Mouse (Mus musculus) bone marrow macrophage, adult 2 months (primary cell): ENCODE results near the gene Itm2b. TPM values are rescaled to one million over a fixed set of nuclear protein-coding genes. Genes with fewer than 3 reads are reported as not detected.
A peak's percentile ranks its signal among the peaks of the same experiment; 100 is the strongest.

Experiments
- H3K27ac ChIP-seq: 2 replicates; pipeline ENCODE4 v1.5.1; 2012; ENCODE audit warnings: low read depth, low read length; ENCODE audit not compliant: insufficient read depth
- H3K4me1 ChIP-seq: 2 replicates; pipeline ENCODE4 v1.6.1; 2012; ENCODE audit warnings: low read length; ENCODE audit not compliant: control insufficient read depth, insufficient read depth
- H3K4me3 ChIP-seq: 2 replicates; pipeline ENCODE4 v1.5.1; 2012; ENCODE audit warnings: mild to moderate bottlenecking, low read length, moderate library complexity; ENCODE audit not compliant: insufficient read depth
- CTCF ChIP-seq: IDR thresholded peaks from 2 replicates; pipeline ENCODE4 v1.5.1; 2012; ENCODE audit warnings: low read depth, mild to moderate bottlenecking, low read length, moderate library complexity
- POLR2A ChIP-seq: IDR thresholded peaks from 2 replicates; pipeline ENCODE4 v1.6.1; 2012; ENCODE audit warnings: mild to moderate bottlenecking, low read depth, low read length, borderline replicate concordance
- polyA plus RNA-seq: library from polyadenylated mRNA; stranded (reverse); fragments of >200 nt; gene quantifications from 2 replicates; pipeline ENCODE4 v1.2.4, GENCODE M21; 2012; ENCODE audit not compliant: missing spikeins, insufficient read depth, insufficient read length

Itm2b gene
- polyA plus RNA-seq, 1 experiment: 6,469 TPM

DNA sequence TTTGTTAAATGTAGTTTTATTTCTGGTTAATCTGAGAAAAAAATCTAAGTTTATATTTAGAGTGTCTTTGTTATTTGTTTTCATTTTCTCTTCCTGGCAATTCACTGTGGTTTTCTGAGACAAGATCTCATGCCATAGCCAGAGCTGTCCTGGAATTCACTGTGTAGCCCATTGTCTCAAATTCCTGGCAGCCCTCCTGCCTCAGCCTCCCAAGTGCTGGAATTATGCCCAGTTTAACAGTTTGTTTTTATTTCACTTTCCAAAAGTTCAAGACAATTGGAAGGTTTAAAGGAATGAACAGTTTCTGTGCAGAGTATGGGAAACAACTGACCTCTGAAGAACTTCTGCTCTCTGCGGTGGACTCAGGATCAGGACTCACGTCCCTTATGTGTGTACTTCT, 55.2 kb downstream of the Itm2b start:
- TF ChIP-seq CTCF (no peak), POLR2A (no peak)
- H3K4me3 ChIP-seq: no peak overlapping the region
- peaks cover 27% of the 10 kb centered on the region for H3K4me1 ChIP-seq
- no peak overlapping the region for H3K27ac ChIP-seq

DNA sequence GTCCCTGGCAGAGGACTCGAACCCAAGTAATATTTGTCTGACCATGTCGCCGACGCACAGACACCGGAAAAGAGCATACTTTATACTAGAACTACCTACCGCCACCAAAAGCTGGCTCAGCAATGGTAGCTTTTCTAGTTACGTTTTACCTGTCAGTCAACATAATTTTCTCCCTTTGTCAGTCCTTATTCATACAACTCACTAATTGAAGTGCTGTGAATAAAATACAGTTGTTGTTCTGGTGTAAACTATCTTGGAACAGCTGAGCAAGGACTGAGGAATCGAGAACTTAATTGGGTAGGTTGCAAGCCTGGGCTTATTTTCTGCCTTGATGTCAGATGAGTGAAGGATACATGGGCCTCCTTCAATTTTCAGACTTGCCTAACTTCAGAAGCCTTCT, 58.6 kb downstream of the Itm2b start:
- peaks cover 13% of the 10 kb centered on the region for H3K4me1 ChIP-seq
- TF ChIP-seq POLR2A (no peak), CTCF (no peak)

GRCm38 (mm10) chr14:73325456-73326381, 59.4 kb downstream of the Itm2b start, which contains the start of gene Rb1:
TSS of gene Rb1 (minus strand) at chr14:73325822.
- H3K4me3 ChIP-seq: peak within 1 kb of the TSS; percentile 75
- peaks cover 13% of the 10 kb centered on the region for H3K4me1 ChIP-seq
- no peak for TF ChIP-seq CTCF
- no peak for TF ChIP-seq POLR2A
- H3K27ac ChIP-seq: peak within 1 kb of the TSS; percentile 83

More for the DNA sequence above, 58.6 kb downstream of the Itm2b start:
- H3K4me3 ChIP-seq: peak overlapping the region; percentile 75
- peak overlapping the region; percentile 83 for H3K27ac ChIP-seq

GRCm38 (mm10) chr14:73324634-73325455, 60.2 kb downstream of the Itm2b start:
- H3K4me1 ChIP-seq: peaks cover 13% of the 10 kb centered on the region
- H3K4me3 ChIP-seq: peak overlapping the region; percentile 75
- no peak for TF ChIP-seq CTCF
- TF ChIP-seq POLR2A: 0 out of 2 replicates have a peak, but pooled peaks have one; percentile 33
- H3K27ac ChIP-seq: peak overlapping the region; percentile 83

GRCm38 (mm10) chr14:73323965-73324364, 61.1 kb downstream of the Itm2b start:
- H3K27ac ChIP-seq: no peak overlapping the region
- no peak for TF ChIP-seq CTCF
- no peak for TF ChIP-seq POLR2A
- peaks cover 13% of the 10 kb centered on the region for H3K4me1 ChIP-seq
- H3K4me3 ChIP-seq: no peak overlapping the region

GRCm38 (mm10) chr14:73322142-73322541, 62.9 kb downstream of the Itm2b start:
- H3K4me3 ChIP-seq: no peak overlapping the region
- peaks cover 12% of the 10 kb centered on the region for H3K4me1 ChIP-seq
- TF ChIP-seq CTCF (no peak), POLR2A (no peak)
- H3K27ac ChIP-seq: no peak overlapping the region

- Histone ChIP-seq H3K27ac (no peak overlapping the region), H3K4me1 (peaks cover 3% of the 10 kb centered on the region), H3K4me3 (no peak overlapping the region)
- no peak for TF ChIP-seq CTCF
- TF ChIP-seq POLR2A: no peak
Measured at GRCm38 (mm10) chr14:73316933-73317332, 68.2 kb downstream of the Itm2b start.

- Histone ChIP-seq H3K4me3 (no peak overlapping the region), H3K4me1 (peaks cover 8% of the 10 kb centered on the region), H3K27ac (no peak overlapping the region)
- no peak for TF ChIP-seq CTCF
- no peak for TF ChIP-seq POLR2A
Measured at GRCm38 (mm10) chr14:73313864-73314263, 71.2 kb downstream of the Itm2b start.

DNA sequence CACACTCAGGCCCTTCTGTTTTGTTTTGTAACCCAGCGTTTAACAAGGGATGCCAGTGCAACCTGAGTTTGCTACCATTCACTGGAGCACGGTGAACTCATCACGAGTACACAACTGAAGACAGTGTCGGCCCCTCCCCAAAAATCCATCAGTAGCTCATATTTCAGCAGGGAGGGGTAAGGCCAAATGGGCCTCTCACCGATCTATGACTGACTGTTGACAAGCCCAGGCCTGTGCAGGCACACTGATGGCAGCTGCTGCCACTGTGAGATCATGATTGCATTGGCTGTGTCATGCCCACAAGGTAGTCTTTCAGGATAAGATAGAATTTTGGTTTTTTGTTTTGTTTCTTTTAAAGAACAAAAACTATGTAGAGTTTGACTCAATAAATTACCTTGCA, 71.7 kb downstream of the Itm2b start:
- peaks cover 8% of the 10 kb centered on the region for H3K4me1 ChIP-seq
- H3K27ac ChIP-seq: no peak overlapping the region
- H3K4me3 ChIP-seq: no peak overlapping the region
- no peak for TF ChIP-seq POLR2A
